Mouse (Mus musculus): ENCODE data around the gene H3f3a.

GRCm38 (mm10) chr1:180765393-180765792 is 48.4 kb downstream of the H3f3a start:
- TF ChIP-seq POLR2A (IDR thresholded peaks at IDR 0.05; ENCODE audit: extremely low read depth, insufficient read depth, low read length) (no peak), CTCF (IDR thresholded peaks at IDR 0.05; ENCODE audit: extremely low read depth, insufficient read depth, low read length) (no peak)
